Mouse (Mus musculus): ENCODE results near the gene Camk1d. TPM values are rescaled to one million over a fixed set of nuclear protein-coding genes. Genes with fewer than 3 reads are reported as not detected.
A peak's percentile ranks its signal among the peaks of the same experiment; 100 is the strongest.

Camk1d gene
- polyA plus RNA-seq, 1 experiment from 2014 or later, result 0.59 TPM

- Histone ChIP-seq H3K9me3 (no peaks in the 10 kb centered on the region), H3K27me3 (replicated peaks; ENCODE audit: low read depth, poor library complexity, severe bottlenecking) (no peaks in the 10 kb centered on the region), H3K27ac (replicated peaks) (0 out of 2 replicates have a peak overlapping the region, but pooled peaks have one; percentile 19), H3K4me3 (no peak overlapping the region), H3K36me3 (replicated peaks) (no peaks in the 10 kb centered on the region), H3K4me1 (peaks cover 12% of the 10 kb centered on the region)
- WGBS, result 83% methylated on average over 12 of the region's 12 CpGs
- no peak for DNase-seq (ENCODE audit: low spot score)
These were observed 386.6 kb downstream of the Camk1d start for GRCm38 (mm10) chr2:5327533-5328250.

GRCm38 (mm10) chr2:5324806-5325205 lies 389.5 kb downstream of the Camk1d start:
- Histone ChIP-seq H3K4me3 (no peak overlapping the region), H3K27me3 (replicated peaks; ENCODE audit: low read depth, poor library complexity, severe bottlenecking) (no peaks in the 10 kb centered on the region), H3K27ac (replicated peaks) (no peak overlapping the region), H3K36me3 (replicated peaks) (no peaks in the 10 kb centered on the region), H3K4me1 (peaks cover 16% of the 10 kb centered on the region), H3K9me3 (no peaks in the 10 kb centered on the region)
- WGBS, result 81% methylated on average over 3 of the region's 3 CpGs
- DNase-seq (ENCODE audit: low spot score), result no peak

GRCm38 (mm10) chr2:5321660-5322295 lies 392.5 kb downstream of the Camk1d start:
- no peak overlapping the region for H3K4me3 ChIP-seq
- no peaks in the 10 kb centered on the region; the same call in 1 of the 2 replicates for H3K27me3 ChIP-seq (replicated peaks; ENCODE audit: low read depth, poor library complexity, severe bottlenecking)
- H3K9me3 ChIP-seq, result no peaks in the 10 kb centered on the region
- 71% methylated on average over 8 of the region's 8 CpGs for WGBS
- no peak for DNase-seq (ENCODE audit: low spot score)
- H3K27ac ChIP-seq (replicated peaks), result no peak overlapping the region
- peaks cover 4% of the 10 kb centered on the region for H3K4me1 ChIP-seq
- H3K36me3 ChIP-seq (replicated peaks), result no peaks in the 10 kb centered on the region

- Histone ChIP-seq H3K27ac (replicated peaks) (no peak overlapping the region), H3K36me3 (replicated peaks) (no peaks in the 10 kb centered on the region), H3K4me3 (no peak overlapping the region), H3K9me3 (no peaks in the 10 kb centered on the region), H3K27me3 (replicated peaks; ENCODE audit: low read depth, poor library complexity, severe bottlenecking) (peaks cover 7% of the 10 kb centered on the region), H3K4me1 (peaks cover 15% of the 10 kb centered on the region)
- 88% methylated on average over 3 of the region's 3 CpGs for WGBS
- DNase-seq (ENCODE audit: low spot score), result no peak
These were observed 395.2 kb downstream of the Camk1d start for GRCm38 (mm10) chr2:5319138-5319537.

- Histone ChIP-seq H3K36me3 (replicated peaks) (no peaks in the 10 kb centered on the region), H3K27me3 (replicated peaks; ENCODE audit: low read depth, poor library complexity, severe bottlenecking) (peaks cover 25% of the 10 kb centered on the region), H3K27ac (replicated peaks) (no peak overlapping the region), H3K9me3 (no peaks in the 10 kb centered on the region), H3K4me3 (no peak overlapping the region), H3K4me1 (peaks cover 11% of the 10 kb centered on the region)
- DNase-seq (ENCODE audit: low spot score), result no peak
- 93% methylated on average over 5 of the region's 5 CpGs for WGBS
These were observed 397.6 kb downstream of the Camk1d start for GRCm38 (mm10) chr2:5316763-5317162.

GRCm38 (mm10) chr2:5316217-5316616 lies 398.1 kb downstream of the Camk1d start:
- no peak for DNase-seq (ENCODE audit: low spot score)
- Histone ChIP-seq H3K9me3 (no peaks in the 10 kb centered on the region), H3K27me3 (replicated peaks; ENCODE audit: low read depth, poor library complexity, severe bottlenecking) (peaks cover 26% of the 10 kb centered on the region), H3K36me3 (replicated peaks) (no peaks in the 10 kb centered on the region), H3K27ac (replicated peaks) (no peak overlapping the region), H3K4me3 (no peak overlapping the region), H3K4me1 (peaks cover 11% of the 10 kb centered on the region)
- WGBS, result 88% methylated on average over 4 of the region's 4 CpGs

- 73% methylated on average over 8 of the region's 8 CpGs for WGBS
- Histone ChIP-seq H3K4me3 (no peak overlapping the region), H3K27me3 (replicated peaks; ENCODE audit: low read depth, poor library complexity, severe bottlenecking) (peaks cover 26% of the 10 kb centered on the region), H3K9me3 (no peaks in the 10 kb centered on the region), H3K4me1 (peaks cover 11% of the 10 kb centered on the region), H3K27ac (replicated peaks) (no peak overlapping the region), H3K36me3 (replicated peaks) (no peaks in the 10 kb centered on the region)
- DNase-seq (ENCODE audit: low spot score), result no peak
These were observed 399.0 kb downstream of the Camk1d start for GRCm38 (mm10) chr2:5315291-5315828.

GRCm38 (mm10) chr2:5314530-5315166 lies 399.7 kb downstream of the Camk1d start:
- Histone ChIP-seq H3K27ac (replicated peaks) (no peak overlapping the region), H3K9me3 (no peaks in the 10 kb centered on the region), H3K36me3 (replicated peaks) (no peaks in the 10 kb centered on the region), H3K27me3 (replicated peaks; ENCODE audit: low read depth, poor library complexity, severe bottlenecking) (peaks cover 26% of the 10 kb centered on the region), H3K4me3 (no peak overlapping the region), H3K4me1 (peaks cover 11% of the 10 kb centered on the region)
- DNase-seq (ENCODE audit: low spot score), result peak; percentile 49
- WGBS, result 25% methylated on average over 9 of the region's 9 CpGs

GRCm38 (mm10) chr2:5305156-5305555 lies 409.2 kb downstream of the Camk1d start:
- Histone ChIP-seq H3K4me3 (no peak overlapping the region), H3K27me3 (replicated peaks; ENCODE audit: low read depth, poor library complexity, severe bottlenecking) (no peaks in the 10 kb centered on the region), H3K9me3 (no peaks in the 10 kb centered on the region), H3K4me1 (no peaks in the 10 kb centered on the region), H3K27ac (replicated peaks) (no peak overlapping the region), H3K36me3 (replicated peaks) (no peaks in the 10 kb centered on the region)
- no peak for DNase-seq (ENCODE audit: low spot score)
- 89% methylated on average over 3 of the region's 3 CpGs for WGBS

GRCm38 (mm10) chr2:5304451-5304850 lies 409.9 kb downstream of the Camk1d start:
- DNase-seq (ENCODE audit: low spot score), result no peak
- Histone ChIP-seq H3K4me1 (no peaks in the 10 kb centered on the region), H3K4me3 (no peak overlapping the region), H3K27me3 (replicated peaks; ENCODE audit: low read depth, poor library complexity, severe bottlenecking) (no peaks in the 10 kb centered on the region), H3K27ac (replicated peaks) (no peak overlapping the region), H3K9me3 (no peaks in the 10 kb centered on the region), H3K36me3 (replicated peaks) (no peaks in the 10 kb centered on the region)
- 86% methylated on average over 12 of the region's 12 CpGs for WGBS

- no peaks in the 10 kb centered on the region; the same call in 1 of the 2 replicates for H3K4me1 ChIP-seq
- no peaks in the 10 kb centered on the region for H3K9me3 ChIP-seq
- H3K36me3 ChIP-seq (replicated peaks), result no peaks in the 10 kb centered on the region
- H3K27me3 ChIP-seq (replicated peaks; ENCODE audit: low read depth, poor library complexity, severe bottlenecking), result no peaks in the 10 kb centered on the region
- 93% methylated on average over 12 of the region's 12 CpGs for WGBS
- no peak overlapping the region for H3K27ac ChIP-seq (replicated peaks)
- no peak overlapping the region for H3K4me3 ChIP-seq
- DNase-seq (ENCODE audit: low spot score), result no peak
These were observed 413.0 kb downstream of the Camk1d start for GRCm38 (mm10) chr2:5301286-5301685.

GRCm38 (mm10) chr2:5298071-5298470 lies 416.2 kb downstream of the Camk1d start:
- peaks cover 4% of the 10 kb centered on the region for H3K4me1 ChIP-seq
- H3K9me3 ChIP-seq, result no peaks in the 10 kb centered on the region
- H3K27ac ChIP-seq (replicated peaks), result no peak overlapping the region
- no peaks in the 10 kb centered on the region for H3K27me3 ChIP-seq (replicated peaks; ENCODE audit: low read depth, poor library complexity, severe bottlenecking)
- no peak overlapping the region for H3K4me3 ChIP-seq
- 88% methylated on average over 10 of the region's 10 CpGs for WGBS
- H3K36me3 ChIP-seq (replicated peaks), result no peaks in the 10 kb centered on the region
- no peak for DNase-seq (ENCODE audit: low spot score)
